Mouse (Mus musculus): ENCODE measurements around the gene P2rx5.

P2rx5 gene

GRCm38 (mm10) chr11:73176186-73176585 lies 16.0 kb downstream of the P2rx5 start:
- no peak for DNase-seq (ENCODE audit: low spot score)

GRCm38 (mm10) chr11:73176608-73177508 lies 16.6 kb downstream of the P2rx5 start, which contains the start of the genes Emc6 and Tax1bp3:
Gene Emc6 (minus strand): TSS chr11:73177037.
Gene Tax1bp3 (plus strand): TSS chr11:73177083.
- peak; percentile 82 for DNase-seq (ENCODE audit: low spot score)

- no peak for DNase-seq (ENCODE audit: low spot score)
Observed at GRCm38 (mm10) chr11:73177509-73177875, 17.3 kb downstream of the P2rx5 start.

- DNase-seq (ENCODE audit: low spot score), result no peak
Observed at GRCm38 (mm10) chr11:73177895-73178294, 17.7 kb downstream of the P2rx5 start.

- no peak for DNase-seq (ENCODE audit: low spot score)
Observed at GRCm38 (mm10) chr11:73185872-73186615, 25.8 kb downstream of the P2rx5 start.

GRCm38 (mm10) chr11:73187231-73187630 lies 27.0 kb downstream of the P2rx5 start:
- DNase-seq (ENCODE audit: low spot score), result no peak

- DNase-seq (ENCODE audit: low spot score), result no peak
Observed at GRCm38 (mm10) chr11:73193047-73193446, 32.8 kb downstream of the P2rx5 start.

GRCm38 (mm10) chr11:73194444-73194843 lies 34.2 kb downstream of the P2rx5 start:
- no peak for DNase-seq (ENCODE audit: low spot score)

- DNase-seq (ENCODE audit: low spot score), result no peak
Observed at GRCm38 (mm10) chr11:73198190-73198589, 38.0 kb downstream of the P2rx5 start.

- peak; percentile 16 for DNase-seq (ENCODE audit: low spot score)
Observed at GRCm38 (mm10) chr11:73198603-73199229, 38.5 kb downstream of the P2rx5 start, which contains the start of gene Ctns. Gene Ctns (minus strand): TSS chr11:73199042.

GRCm38 (mm10) chr11:73199230-73199712 lies 39.0 kb downstream of the P2rx5 start, which contains the start of gene Shpk:
Gene Shpk (plus strand): TSS chr11:73199460.
- peak; percentile 97 for DNase-seq (ENCODE audit: low spot score)

- no peak for DNase-seq (ENCODE audit: low spot score)
Observed at GRCm38 (mm10) chr11:73199879-73200278, 39.7 kb downstream of the P2rx5 start.

GRCm38 (mm10) chr11:73201021-73201420 lies 40.8 kb downstream of the P2rx5 start:
- no peak for DNase-seq (ENCODE audit: low spot score)

GRCm38 (mm10) chr11:73201597-73201996 lies 41.4 kb downstream of the P2rx5 start:
- no peak for DNase-seq (ENCODE audit: low spot score)

GRCm38 (mm10) chr11:73203895-73204294 lies 43.7 kb downstream of the P2rx5 start:
- no peak for DNase-seq (ENCODE audit: low spot score)

GRCm38 (mm10) chr11:73205194-73205593 lies 45.0 kb downstream of the P2rx5 start:
- DNase-seq (ENCODE audit: low spot score), result no peak

GRCm38 (mm10) chr11:73207621-73208020 lies 47.4 kb downstream of the P2rx5 start:
- no peak for DNase-seq (ENCODE audit: low spot score)

GRCm38 (mm10) chr11:73213956-73214355 lies 53.7 kb downstream of the P2rx5 start:
- no peak for DNase-seq (ENCODE audit: low spot score)

GRCm38 (mm10) chr11:73219671-73220070 lies 59.5 kb downstream of the P2rx5 start:
- DNase-seq (ENCODE audit: low spot score), result no peak

GRCm38 (mm10) chr11:73220651-73221050 lies 60.4 kb downstream of the P2rx5 start:
- DNase-seq (ENCODE audit: low spot score), result no peak
